Mouse (Mus musculus): Measurements from ENCODE around the gene Apoc4. TPM values are rescaled to one million over a fixed set of nuclear protein-coding genes. Genes with fewer than 3 reads are reported as not detected.
"Not testable (repeated sequence)": the region's sequence is repeated elsewhere in the genome, so short reads cannot be mapped to it uniquely, and the experiment has no call there.

The Apoc4 gene
- polyA plus RNA-seq, 1 experiment from 2014 or later: 0.65 TPM

GRCm38 (mm10) chr7:19696336-19696873, 15.1 kb upstream of the Apoc4 start:
- Histone ChIP-seq H3K27me3 (ENCODE audit: insufficient read depth, poor library complexity, severe bottlenecking) (no peaks in the 10 kb centered on the region), H3K9me3 (no peaks in the 10 kb centered on the region), H3K36me3 (peaks cover 20% of the 10 kb centered on the region), H3K4me1 (peaks cover 72% of the 10 kb centered on the region), H3K27ac (peak overlapping the region; percentile 11; the same call in 1 of the 2 replicates), H3K4me3 (peak overlapping the region; percentile 59; the same call in 1 of the 2 replicates)
- WGBS: 92% methylated on average over 34 of the region's 34 CpGs
- peak; percentile 71 for DNase-seq (ENCODE audit: low spot score)

- H3K4me3 ChIP-seq: no peak overlapping the region
- WGBS: 64% methylated on average over 6 of the region's 6 CpGs
- H3K27ac ChIP-seq: 0 out of 2 replicates have a peak overlapping the region, but pooled peaks have one; percentile 84
- no peaks in the 10 kb centered on the region for H3K9me3 ChIP-seq
- H3K27me3 ChIP-seq (ENCODE audit: insufficient read depth, poor library complexity, severe bottlenecking): no peaks in the 10 kb centered on the region
- peaks cover 70% of the 10 kb centered on the region for H3K4me1 ChIP-seq
- no peak for DNase-seq (ENCODE audit: low spot score)
- peaks cover 18% of the 10 kb centered on the region for H3K36me3 ChIP-seq
These were observed 14.6 kb upstream of the Apoc4 start for GRCm38 (mm10) chr7:19695881-19696280.

GRCm38 (mm10) chr7:19695213-19695594, 13.9 kb upstream of the Apoc4 start:
- H3K27ac ChIP-seq: peak overlapping the region; percentile 84
- H3K9me3 ChIP-seq: no peaks in the 10 kb centered on the region
- peaks cover 18% of the 10 kb centered on the region for H3K36me3 ChIP-seq
- DNase-seq (ENCODE audit: low spot score): no peak
- 0 out of 2 replicates have a peak overlapping the region, but pooled peaks have one; percentile 1 for H3K4me3 ChIP-seq
- 4% methylated on average over 8 of the region's 8 CpGs for WGBS
- no peaks in the 10 kb centered on the region for H3K27me3 ChIP-seq (ENCODE audit: insufficient read depth, poor library complexity, severe bottlenecking)
- H3K4me1 ChIP-seq: peaks cover 64% of the 10 kb centered on the region

GRCm38 (mm10) chr7:19694336-19695212, 13.3 kb upstream of the Apoc4 start:
- H3K4me1 ChIP-seq: peaks cover 61% of the 10 kb centered on the region

GRCm38 (mm10) chr7:19693421-19693820, 12.1 kb upstream of the Apoc4 start:
- no peak for DNase-seq (ENCODE audit: low spot score)
- Histone ChIP-seq H3K27ac (peak overlapping the region; percentile 78), H3K27me3 (ENCODE audit: insufficient read depth, poor library complexity, severe bottlenecking) (no peaks in the 10 kb centered on the region), H3K36me3 (peaks cover 18% of the 10 kb centered on the region), H3K9me3 (no peaks in the 10 kb centered on the region), H3K4me1 (peaks cover 51% of the 10 kb centered on the region), H3K4me3 (peak overlapping the region; percentile 27)
- WGBS: 15% methylated on average over 10 of the region's 10 CpGs

More at GRCm38 (mm10) chr7:19694336-19695212, 13.3 kb upstream of the Apoc4 start:
- 0 out of 2 replicates have a peak overlapping the region, but pooled peaks have one; percentile 1 for H3K4me3 ChIP-seq
- H3K36me3 ChIP-seq: peaks cover 18% of the 10 kb centered on the region
- 68% methylated on average over 10 of the region's 10 CpGs for WGBS
- peak overlapping the region; percentile 84 for H3K27ac ChIP-seq
- no peaks in the 10 kb centered on the region for H3K9me3 ChIP-seq
- no peaks in the 10 kb centered on the region for H3K27me3 ChIP-seq (ENCODE audit: insufficient read depth, poor library complexity, severe bottlenecking)
- DNase-seq (ENCODE audit: low spot score): no peak

GRCm38 (mm10) chr7:19691873-19692865, 10.9 kb upstream of the Apoc4 start, which contains the start of gene Apoc1:
Apoc1 (minus strand) TSS chr7:19692660.
- H3K36me3 ChIP-seq: peaks cover 15% of the 10 kb centered on the region
- H3K27me3 ChIP-seq (ENCODE audit: insufficient read depth, poor library complexity, severe bottlenecking): no peaks in the 10 kb centered on the region
- H3K9me3 ChIP-seq: no peaks in the 10 kb centered on the region
- WGBS: 41% methylated on average over 28 of the region's 28 CpGs
- H3K4me3 ChIP-seq: peak within 1 kb of the TSS; percentile 32
- peaks cover 48% of the 10 kb centered on the region for H3K4me1 ChIP-seq
- no peak for DNase-seq (ENCODE audit: low spot score)
- H3K27ac ChIP-seq: peak within 1 kb of the TSS; percentile 78

GRCm38 (mm10) chr7:19691434-19691833, 10.2 kb upstream of the Apoc4 start:
- 65% methylated on average over 6 of the region's 6 CpGs for WGBS
- Histone ChIP-seq H3K4me1 (peaks cover 54% of the 10 kb centered on the region), H3K27ac (peak overlapping the region; percentile 72), H3K36me3 (peaks cover 7% of the 10 kb centered on the region), H3K9me3 (no peaks in the 10 kb centered on the region), H3K27me3 (ENCODE audit: insufficient read depth, poor library complexity, severe bottlenecking) (no peaks in the 10 kb centered on the region), H3K4me3 (peak overlapping the region; percentile 32)
- DNase-seq (ENCODE audit: low spot score): no peak

GRCm38 (mm10) chr7:19690845-19691244, 9.6 kb upstream of the Apoc4 start:
- no peaks in the 10 kb centered on the region for H3K9me3 ChIP-seq
- 0 out of 2 replicates have a peak, but pooled peaks cover 1% of the 10 kb centered on the region for H3K36me3 ChIP-seq
- no peak overlapping the region for H3K27ac ChIP-seq
- H3K4me3 ChIP-seq: no peak overlapping the region
- H3K4me1 ChIP-seq: peaks cover 53% of the 10 kb centered on the region
- 79% methylated on average over 4 of the region's 4 CpGs for WGBS
- H3K27me3 ChIP-seq (ENCODE audit: insufficient read depth, poor library complexity, severe bottlenecking): no peaks in the 10 kb centered on the region
- DNase-seq (ENCODE audit: low spot score): no peak

- Histone ChIP-seq H3K27ac (no peak overlapping the region), H3K36me3 (no peaks in the 10 kb centered on the region), H3K4me1 (peaks cover 32% of the 10 kb centered on the region), H3K4me3 (no peak overlapping the region), H3K27me3 (ENCODE audit: insufficient read depth, poor library complexity, severe bottlenecking) (no peaks in the 10 kb centered on the region), H3K9me3 (no peaks in the 10 kb centered on the region)
- 97% methylated on average over 2 of the region's 2 CpGs for WGBS
- DNase-seq (ENCODE audit: low spot score): no peak
These were observed 7.3 kb upstream of the Apoc4 start for GRCm38 (mm10) chr7:19688611-19689010.

- 91% methylated on average over 10 of the region's 10 CpGs for WGBS
These were observed 6.8 kb upstream of the Apoc4 start for GRCm38 (mm10) chr7:19688101-19688500.

GRCm38 (mm10) chr7:19686927-19687583, 5.8 kb upstream of the Apoc4 start:
- H3K4me3 ChIP-seq; H3K36me3 ChIP-seq; H3K27me3 ChIP-seq (ENCODE audit: insufficient read depth, poor library complexity, severe bottlenecking); DNase-seq (ENCODE audit: low spot score); H3K9me3 ChIP-seq: not testable (repeated sequence)
- 47% methylated on average over 8 of the region's 8 CpGs for WGBS
- peak overlapping the region; percentile 36; the same call in 1 of the 2 replicates for H3K27ac ChIP-seq
- H3K4me1 ChIP-seq: peaks cover 19% of the 10 kb centered on the region

More at GRCm38 (mm10) chr7:19688101-19688500, 6.8 kb upstream of the Apoc4 start:
- no peak overlapping the region for H3K27ac ChIP-seq
- H3K4me1 ChIP-seq: peaks cover 27% of the 10 kb centered on the region
- no peak overlapping the region for H3K4me3 ChIP-seq
- DNase-seq (ENCODE audit: low spot score): no peak
- no peaks in the 10 kb centered on the region for H3K27me3 ChIP-seq (ENCODE audit: insufficient read depth, poor library complexity, severe bottlenecking)
- H3K36me3 ChIP-seq: no peaks in the 10 kb centered on the region
- H3K9me3 ChIP-seq: no peaks in the 10 kb centered on the region

GRCm38 (mm10) chr7:19686521-19686920, 5.2 kb upstream of the Apoc4 start:
- 86% methylated on average over 6 of the region's 6 CpGs for WGBS
- Histone ChIP-seq H3K27me3 (ENCODE audit: insufficient read depth, poor library complexity, severe bottlenecking) (no peaks in the 10 kb centered on the region), H3K4me1 (peaks cover 14% of the 10 kb centered on the region), H3K9me3 (no peaks in the 10 kb centered on the region), H3K36me3 (no peaks in the 10 kb centered on the region), H3K4me3 (no peak overlapping the region), H3K27ac (peak overlapping the region; percentile 36)
- DNase-seq (ENCODE audit: low spot score): no peak
